Mouse (Mus musculus) myocyte (in vitro differentiated cells): ENCODE data around the gene Cbarp. TPM values are rescaled to one million over a fixed set of nuclear protein-coding genes. Genes with fewer than 3 reads are reported as not detected.
A peak's percentile ranks its signal among the peaks of the same experiment; 100 is the strongest.

Source experiments
- H3K27me3 ChIP-seq: one replicate; pipeline ENCODE4 v1.6.1; 2011; ENCODE audit not compliant: control insufficient read depth, insufficient read depth, insufficient read length
- H3K36me3 ChIP-seq: one replicate; pipeline ENCODE4 v1.6.1; 2011; ENCODE audit not compliant: control insufficient read depth, insufficient read depth
- H3K4me2 ChIP-seq: one replicate; pipeline ENCODE4 v1.6.1; 2011; ENCODE audit warnings: low read depth, control low read depth
- H3K4me3 ChIP-seq: one replicate; pipeline ENCODE4 v1.5.1; 2011; ENCODE audit warnings: mild to moderate bottlenecking, control low read depth, moderate library complexity
- H3K79me2 ChIP-seq: one replicate; pipeline ENCODE4 v1.6.1; 2011; ENCODE audit not compliant: control insufficient read depth, insufficient read depth
- H3ac ChIP-seq: one replicate; pipeline ENCODE4 v1.6.1; 2011; ENCODE audit not compliant: control insufficient read depth, insufficient read length
- CEBPB ChIP-seq: IDR thresholded peaks from 2 replicates; pipeline ENCODE4 v1.6.1; 2011; ENCODE audit warnings: mild to moderate bottlenecking, moderate library complexity; ENCODE audit not compliant: poor library complexity, insufficient read depth, severe bottlenecking
- E2F4 ChIP-seq: IDR thresholded peaks from one replicate; pipeline ENCODE4 v1.6.1; 2011; ENCODE audit warnings: mild to moderate bottlenecking, control low read depth, moderate library complexity; ENCODE audit not compliant: insufficient read depth
- MAX ChIP-seq: IDR thresholded peaks from one replicate; pipeline ENCODE4 v1.6.1; 2011; ENCODE audit warnings: low read depth, mild to moderate bottlenecking, control low read depth
- MYOD1 ChIP-seq, 3 experiments: IDR thresholded peaks; one replicate each; pipeline ENCODE4 v1.6.1; 2011; ENCODE audit warnings: control low read depth in 2 of 3, low read depth in 2 of 3, mild to moderate bottlenecking in 2 of 3, moderate library complexity in 1 of 3; ENCODE audit not compliant: insufficient read length in 2 of 3, control insufficient read depth in 1 of 3
- MYOG ChIP-seq, 3 experiments: IDR thresholded peaks; one replicate each; pipeline ENCODE4 v1.6.1; 2011; ENCODE audit warnings: control low read depth in 2 of 3, low read depth in 2 of 3, mild to moderate bottlenecking in 2 of 3; ENCODE audit not compliant: insufficient read length in 2 of 3, control insufficient read depth in 1 of 3, insufficient read depth in 1 of 3
- POLR2A ChIP-seq: IDR thresholded peaks from one replicate; pipeline ENCODE4 v1.6.1; 2011; ENCODE audit warnings: low read depth, mild to moderate bottlenecking, control low read depth, moderate library complexity; ENCODE audit not compliant: insufficient read length
- POLR2AphosphoS2 ChIP-seq: IDR thresholded peaks from one replicate; pipeline ENCODE4 v1.6.1; 2011; ENCODE audit warnings: low read depth, control low read depth; ENCODE audit not compliant: insufficient read length
- REST ChIP-seq: IDR thresholded peaks from one replicate; pipeline ENCODE4 v1.6.1; 2011; ENCODE audit warnings: mild to moderate bottlenecking, control low read depth, moderate library complexity; ENCODE audit not compliant: insufficient read depth, insufficient read length
- SRF ChIP-seq: IDR thresholded peaks from one replicate; pipeline ENCODE4 v1.6.1; 2011; ENCODE audit warnings: low read depth; ENCODE audit not compliant: control insufficient read depth, insufficient read length
- TCF12 ChIP-seq: IDR thresholded peaks from one replicate; pipeline ENCODE4 v1.6.1; 2011; ENCODE audit warnings: mild to moderate bottlenecking, control low read depth; ENCODE audit not compliant: poor library complexity, insufficient read depth, severe bottlenecking
- TCF3 ChIP-seq: IDR thresholded peaks from one replicate; pipeline ENCODE4 v1.6.1; 2011; ENCODE audit warnings: low read depth, control low read depth; ENCODE audit not compliant: insufficient read length
- USF1 ChIP-seq: IDR thresholded peaks from one replicate; pipeline ENCODE4 v1.6.1; 2011; ENCODE audit warnings: low read depth, mild to moderate bottlenecking, control low read depth, moderate library complexity
- polyA plus RNA-seq: library from polyadenylated mRNA; unstranded; fragments of >200 nt; fragmentation: generic; extraction: Trizol; gene quantifications from one replicate; pipeline ENCODE4 v1.2.1, GENCODE M21; 2012; ENCODE audit warnings: missing spikeins

The Cbarp gene
- polyA plus RNA-seq, 1 experiment, result 10.0 TPM

- Histone ChIP-seq H3ac (no peak overlapping the region), H3K4me2 (peak overlapping the region; percentile 15), H3K27me3 (no peaks in the 10 kb centered on the region), H3K79me2 (peaks cover 42% of the 10 kb centered on the region), H3K36me3 (peaks cover 46% of the 10 kb centered on the region), H3K4me3 (no peak overlapping the region)
- TF ChIP-seq E2F4, result no peak
- peak; percentile 62; the same call in 1 of the 2 replicates for TF ChIP-seq CEBPB
- no peak for TF ChIP-seq REST
- TF ChIP-seq TCF12, result no peak
- no peak for TF ChIP-seq TCF3
- TF ChIP-seq POLR2AphosphoS2, result peak; percentile 51
- TF ChIP-seq MYOG (IDR thresholded peaks at IDR 0.05; ENCODE audit: control insufficient read depth in 1 of 3, insufficient read depth in 1 of 3, insufficient read length in 2 of 3, low read depth in 2 of 3), result no peak
- TF ChIP-seq MYOD1 (IDR thresholded peaks at IDR 0.05; ENCODE audit: control insufficient read depth in 1 of 3, insufficient read length in 2 of 3, low read depth in 2 of 3), result no peak
- TF ChIP-seq POLR2A, result peak; percentile 36
- no peak for TF ChIP-seq SRF
- TF ChIP-seq USF1, result no peak
- no peak for TF ChIP-seq MAX
These were observed 15.5 kb upstream of the Cbarp start for GRCm38 (mm10) chr10:80156002-80156751.

DNA sequence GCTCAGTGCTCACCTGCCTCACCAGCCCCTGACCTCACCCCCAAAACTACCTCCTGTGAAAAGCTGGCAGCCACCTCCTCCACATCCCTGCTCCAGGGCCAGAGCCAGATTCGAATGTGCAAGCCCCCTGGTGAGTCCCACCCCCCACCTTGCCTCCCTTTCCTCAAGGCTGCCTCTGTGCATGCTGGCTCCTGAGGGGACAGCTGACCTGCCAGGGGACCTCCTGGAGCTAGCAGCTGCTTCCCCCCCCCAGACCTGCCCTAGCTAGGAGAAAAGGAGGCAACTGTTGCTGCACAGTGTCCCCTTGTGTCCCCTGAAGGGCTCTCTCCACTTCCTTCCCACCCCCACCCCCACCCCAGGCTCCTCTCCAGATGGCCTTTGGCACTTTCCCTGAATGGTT is 14.6 kb upstream of the Cbarp start:
- Histone ChIP-seq H3K4me3 (no peak overlapping the region), H3K79me2 (peaks cover 51% of the 10 kb centered on the region), H3K4me2 (peak overlapping the region; percentile 50), H3K27me3 (no peaks in the 10 kb centered on the region), H3K36me3 (peaks cover 53% of the 10 kb centered on the region), H3ac (no peak overlapping the region)
- TF ChIP-seq REST (no peak), MYOD1 (IDR thresholded peaks at IDR 0.05; ENCODE audit: control insufficient read depth in 1 of 3, insufficient read length in 2 of 3, low read depth in 2 of 3) (peak in 2 of 3 experiments; percentile 51 to 86), USF1 (no peak), TCF12 (no peak), MAX (no peak), POLR2A (peak; percentile 1), MYOG (IDR thresholded peaks at IDR 0.05; ENCODE audit: control insufficient read depth in 1 of 3, insufficient read depth in 1 of 3, insufficient read length in 2 of 3, low read depth in 2 of 3) (peak in 2 of 3 experiments; percentile 69 to 92), SRF (no peak), E2F4 (no peak), CEBPB (no peak), TCF3 (peak; percentile 30), POLR2AphosphoS2 (no peak)

- H3ac ChIP-seq, result no peak overlapping the region
- no peak overlapping the region for H3K4me3 ChIP-seq
- peaks cover 59% of the 10 kb centered on the region for H3K79me2 ChIP-seq
- TF ChIP-seq E2F4 (no peak), POLR2AphosphoS2 (peak; percentile 74), POLR2A (peak; percentile 51)
- peak overlapping the region; percentile 50 for H3K4me2 ChIP-seq
- H3K27me3 ChIP-seq, result no peaks in the 10 kb centered on the region
- peaks cover 53% of the 10 kb centered on the region for H3K36me3 ChIP-seq
These were observed 13.7 kb upstream of the Cbarp start for GRCm38 (mm10) chr10:80154384-80154783.

DNA sequence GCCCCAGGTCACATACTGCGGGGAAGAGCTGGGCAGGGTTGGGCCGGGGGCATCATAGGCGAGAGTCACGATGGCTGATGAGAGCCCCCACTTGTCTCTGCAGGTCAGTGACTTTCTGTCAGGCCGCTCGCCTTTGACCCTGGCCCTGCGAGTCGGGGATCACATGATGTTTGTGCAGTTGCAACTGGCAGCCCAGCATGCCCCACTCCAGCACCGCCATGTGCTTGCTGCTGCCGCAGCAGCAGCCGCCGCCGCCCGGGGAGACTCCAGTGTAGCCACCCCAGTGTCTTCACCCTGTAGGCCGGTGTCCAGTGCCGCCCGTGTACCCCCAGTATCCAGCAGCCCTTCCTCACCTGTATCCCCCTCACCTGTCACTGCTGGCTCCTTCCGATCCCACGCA is 13.1 kb upstream of the Cbarp start:
- Histone ChIP-seq H3K27me3 (no peaks in the 10 kb centered on the region), H3K4me2 (peak overlapping the region; percentile 97)
- no peak for TF ChIP-seq MYOD1 (IDR thresholded peaks at IDR 0.05; ENCODE audit: control insufficient read depth in 1 of 3, insufficient read length in 2 of 3, low read depth in 2 of 3)
- peak; percentile 75 for TF ChIP-seq POLR2AphosphoS2

DNA sequence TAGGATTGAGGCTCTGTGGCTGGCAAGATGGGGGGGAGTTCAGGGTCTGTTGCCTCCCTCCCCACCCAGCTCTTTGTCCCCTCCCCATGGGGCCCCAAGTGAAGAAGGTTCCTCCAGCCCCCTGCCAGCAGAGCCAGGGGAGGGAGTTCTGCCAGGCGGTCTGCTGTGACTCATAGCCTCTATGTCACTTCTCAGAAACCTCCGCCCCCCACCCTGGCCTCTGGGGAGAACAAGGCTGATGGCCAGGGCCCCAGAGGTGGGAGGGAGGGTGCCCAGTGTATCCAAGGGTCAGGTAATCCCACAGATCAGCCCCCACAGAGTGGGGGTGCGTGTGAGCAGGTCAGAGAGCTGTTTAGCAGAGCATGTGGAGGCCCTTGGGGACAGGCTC is 12.2 kb upstream of the Cbarp start:
- H3K79me2 ChIP-seq, result peaks cover 59% of the 10 kb centered on the region
- no peaks in the 10 kb centered on the region for H3K27me3 ChIP-seq
- H3K4me3 ChIP-seq, result peak overlapping the region; percentile 100
- H3K36me3 ChIP-seq, result peaks cover 53% of the 10 kb centered on the region
- TF ChIP-seq POLR2A (peak; percentile 37), TCF3 (no peak)
- H3K4me2 ChIP-seq, result peak overlapping the region; percentile 97
- H3ac ChIP-seq, result peak overlapping the region; percentile 69

More for the DNA sequence above, 13.1 kb upstream of the Cbarp start:
- H3K4me3 ChIP-seq, result peak overlapping the region; percentile 100
- peaks cover 53% of the 10 kb centered on the region for H3K36me3 ChIP-seq
- no peak overlapping the region for H3ac ChIP-seq
- H3K79me2 ChIP-seq, result peaks cover 59% of the 10 kb centered on the region
